Mouse (Mus musculus): Measurements from ENCODE around the gene Steap4. TPM values are rescaled to one million over a fixed set of nuclear protein-coding genes. Genes with fewer than 3 reads are reported as not detected.
"Not testable (repeated sequence)": the region's sequence is repeated elsewhere in the genome, so short reads cannot be mapped to it uniquely, and the experiment has no call there.

Gene Steap4
- polyA plus RNA-seq, 1 experiment from 2014 or later: 1.5 TPM

DNA sequence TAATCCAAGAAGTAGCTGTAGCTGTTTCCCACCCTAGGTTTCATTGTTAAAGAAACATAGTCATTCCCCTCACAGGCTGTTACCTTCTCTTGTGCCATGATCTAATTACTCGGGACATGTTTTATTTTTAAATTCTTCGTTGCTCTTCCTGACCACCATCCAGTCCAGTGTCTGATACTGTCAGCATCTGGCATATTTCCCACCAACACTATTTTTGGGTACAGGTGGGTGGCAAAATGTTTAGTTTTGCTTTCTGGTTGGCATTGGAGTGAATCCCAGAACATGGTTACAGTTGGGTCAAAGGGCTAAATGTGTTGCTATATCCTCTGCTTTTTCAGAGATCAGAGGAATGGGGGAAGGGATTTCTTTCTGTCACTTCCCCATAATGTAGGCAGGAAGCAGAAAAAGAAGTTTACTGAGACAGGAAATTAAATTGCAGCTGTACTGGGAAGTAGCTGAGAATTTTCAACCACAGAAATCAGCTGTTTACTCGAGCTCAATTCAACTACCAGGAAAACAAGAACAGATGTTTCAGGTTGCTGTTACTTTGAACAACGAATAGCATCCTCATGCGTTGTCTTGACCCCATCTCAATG lies 4.8 kb upstream of the Steap4 start:
- no peaks in the 10 kb centered on the region for H3K36me3 ChIP-seq
- no peak overlapping the region for H3K4me3 ChIP-seq (replicated peaks)
- no peak overlapping the region for H3K9ac ChIP-seq
- H3K9me3 ChIP-seq: no peaks in the 10 kb centered on the region
- no peaks in the 10 kb centered on the region for H3K27me3 ChIP-seq (replicated peaks)
- H3K4me1 ChIP-seq (replicated peaks): peaks cover 5% of the 10 kb centered on the region; the same call in 1 of the 2 replicates
- WGBS: 70% methylated on average over 5 of the region's 5 CpGs
- H3K4me2 ChIP-seq (replicated peaks): no peak overlapping the region
- no peak overlapping the region for H3K27ac ChIP-seq
- no peak for ATAC-seq

DNA sequence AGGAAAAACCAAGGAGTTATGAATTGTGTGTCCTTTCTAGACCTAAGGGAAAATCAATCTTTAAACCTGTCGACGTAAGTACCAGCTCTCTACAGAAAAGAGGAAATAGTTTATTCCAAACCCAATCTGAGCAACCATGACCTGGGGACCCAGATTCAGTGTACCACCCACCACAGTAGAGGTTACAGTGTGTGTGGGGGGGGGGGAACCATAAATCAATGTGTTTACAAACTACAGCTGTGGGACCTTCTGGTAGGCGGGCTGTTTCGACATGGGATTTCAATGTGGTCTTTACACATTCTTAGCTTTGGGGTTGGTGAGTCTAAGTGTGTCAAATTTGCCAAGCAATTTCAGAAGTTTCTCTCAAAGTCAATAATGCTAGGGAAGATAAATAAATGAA lies 2.2 kb upstream of the Steap4 start:
- Histone ChIP-seq H3K9me3 (no peaks in the 10 kb centered on the region), H3K4me1 (replicated peaks) (peaks cover 7% of the 10 kb centered on the region; the same call in 1 of the 2 replicates), H3K36me3 (no peaks in the 10 kb centered on the region), H3K4me2 (replicated peaks) (no peak overlapping the region), H3K9ac (no peak overlapping the region), H3K4me3 (replicated peaks) (no peak overlapping the region), H3K27ac (no peak overlapping the region), H3K27me3 (replicated peaks) (no peaks in the 10 kb centered on the region)
- WGBS: 60% methylated on average over 4 of the region's 4 CpGs
- no peak for ATAC-seq

DNA sequence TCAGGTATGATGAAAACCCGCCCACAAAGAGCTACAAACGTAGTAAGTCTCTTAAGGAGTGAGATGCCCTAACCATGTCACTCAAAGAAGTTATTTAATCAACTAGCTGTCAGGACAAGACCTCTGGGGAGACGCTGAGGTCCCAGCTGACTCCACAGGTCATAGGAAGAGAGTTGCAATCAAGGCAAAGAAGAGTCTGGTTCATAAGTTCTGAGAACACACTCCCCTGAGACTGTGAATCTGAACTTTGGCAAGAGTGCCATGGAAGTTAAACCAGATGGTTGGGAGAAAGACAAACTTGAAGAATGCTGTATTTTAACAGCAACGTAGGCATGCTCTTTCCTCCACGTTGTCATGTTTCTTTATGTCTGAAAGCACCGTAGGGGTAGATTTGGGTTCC lies 971 bp upstream of the Steap4 start:
- Histone ChIP-seq H3K4me1 (replicated peaks) (peaks cover 7% of the 10 kb centered on the region; the same call in 1 of the 2 replicates), H3K27me3 (replicated peaks) (no peaks in the 10 kb centered on the region), H3K36me3 (no peaks in the 10 kb centered on the region), H3K9me3 (no peaks in the 10 kb centered on the region), H3K27ac (no peak overlapping the region), H3K4me2 (replicated peaks) (no peak overlapping the region), H3K9ac (no peak overlapping the region), H3K4me3 (replicated peaks) (no peak overlapping the region)
- WGBS: 86% methylated on average over 6 of the region's 6 CpGs
- ATAC-seq: no peak

DNA sequence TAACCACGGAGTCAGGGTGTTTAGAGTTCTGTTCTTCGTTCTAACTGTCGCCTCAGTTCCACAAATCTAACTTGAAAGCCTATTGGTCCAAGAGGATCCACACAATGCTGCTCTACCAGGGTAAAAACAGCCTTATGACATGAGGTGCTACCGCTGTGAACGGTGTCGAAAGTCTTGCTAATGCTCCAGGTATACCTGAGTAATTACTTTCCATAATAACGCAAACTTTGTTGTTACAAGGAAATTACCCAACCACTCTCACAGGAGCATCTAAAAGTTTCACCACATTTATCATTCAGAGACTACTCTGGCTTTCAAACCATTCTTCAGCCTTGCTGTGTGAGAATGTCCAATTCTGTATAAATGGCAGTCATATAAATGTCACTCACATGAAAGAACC lies 856 bp downstream of the Steap4 start:
- Histone ChIP-seq H3K9me3 (no peaks in the 10 kb centered on the region), H3K4me3 (replicated peaks) (no peak overlapping the region), H3K27ac (no peak overlapping the region), H3K9ac (no peak overlapping the region), H3K27me3 (replicated peaks) (no peaks in the 10 kb centered on the region), H3K4me2 (replicated peaks) (no peak overlapping the region), H3K4me1 (replicated peaks) (peaks cover 7% of the 10 kb centered on the region; the same call in 1 of the 2 replicates), H3K36me3 (no peaks in the 10 kb centered on the region)
- no peak for ATAC-seq
- 75% methylated on average over 7 of the region's 7 CpGs for WGBS

DNA sequence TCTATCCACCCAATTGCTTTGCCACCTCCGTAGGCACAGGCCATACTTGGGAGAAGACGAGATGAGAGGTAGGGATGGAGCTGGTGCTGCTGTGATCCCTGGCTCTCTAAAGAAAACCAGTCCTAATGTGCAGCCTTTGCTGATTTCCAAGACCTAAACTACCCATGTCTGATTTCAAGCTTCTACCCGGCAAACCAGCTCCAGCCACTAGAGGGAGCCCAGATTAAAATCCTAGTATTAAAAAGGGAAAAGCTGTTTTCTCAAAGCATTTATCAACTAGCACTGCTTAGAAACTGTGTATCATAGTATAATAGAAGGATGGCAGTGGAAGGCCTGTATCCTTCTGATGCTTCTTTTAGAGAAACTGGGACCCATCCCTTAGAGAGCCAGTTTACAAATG lies 5.0 kb downstream of the Steap4 start:
- no peaks in the 10 kb centered on the region for H3K27me3 ChIP-seq (replicated peaks)
- H3K9me3 ChIP-seq: no peaks in the 10 kb centered on the region
- H3K4me3 ChIP-seq (replicated peaks): no peak overlapping the region
- H3K36me3 ChIP-seq: no peaks in the 10 kb centered on the region
- H3K9ac ChIP-seq: no peak overlapping the region
- H3K4me2 ChIP-seq (replicated peaks): no peak overlapping the region
- no peak for ATAC-seq
- 42% methylated on average over 3 of the region's 3 CpGs for WGBS
- H3K27ac ChIP-seq: no peak overlapping the region
- peaks cover 4% of the 10 kb centered on the region; the same call in 1 of the 2 replicates for H3K4me1 ChIP-seq (replicated peaks)

DNA sequence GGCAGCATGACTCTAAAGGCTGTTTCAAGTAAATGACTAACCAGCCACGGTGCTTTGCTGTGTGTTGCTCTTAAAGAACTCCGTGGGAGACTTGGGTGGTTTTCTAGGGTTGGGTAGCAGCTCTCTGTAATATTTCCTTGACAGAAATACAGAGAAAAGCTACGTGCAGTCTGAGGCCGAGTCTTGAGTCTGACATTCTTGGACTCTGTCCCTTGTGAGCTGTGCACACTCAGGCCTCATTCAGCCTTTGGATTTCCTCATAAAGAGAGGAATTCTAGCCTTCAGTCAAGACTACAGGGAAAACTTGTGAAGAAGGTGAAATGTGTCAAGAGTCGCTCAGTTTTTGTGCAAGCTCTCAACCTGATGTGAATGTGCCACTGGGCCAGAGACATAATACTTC lies 7.9 kb downstream of the Steap4 start:
- 74% methylated on average over 5 of the region's 5 CpGs for WGBS
- no peak overlapping the region for H3K4me2 ChIP-seq (replicated peaks)
- no peaks in the 10 kb centered on the region for H3K36me3 ChIP-seq
- no peaks in the 10 kb centered on the region for H3K27me3 ChIP-seq (replicated peaks)
- H3K4me1 ChIP-seq (replicated peaks): no peaks in the 10 kb centered on the region
- no peak overlapping the region for H3K4me3 ChIP-seq (replicated peaks)
- no peak overlapping the region for H3K9ac ChIP-seq
- ATAC-seq: peak; percentile 88
- H3K27ac ChIP-seq: no peak overlapping the region
- no peaks in the 10 kb centered on the region for H3K9me3 ChIP-seq

DNA sequence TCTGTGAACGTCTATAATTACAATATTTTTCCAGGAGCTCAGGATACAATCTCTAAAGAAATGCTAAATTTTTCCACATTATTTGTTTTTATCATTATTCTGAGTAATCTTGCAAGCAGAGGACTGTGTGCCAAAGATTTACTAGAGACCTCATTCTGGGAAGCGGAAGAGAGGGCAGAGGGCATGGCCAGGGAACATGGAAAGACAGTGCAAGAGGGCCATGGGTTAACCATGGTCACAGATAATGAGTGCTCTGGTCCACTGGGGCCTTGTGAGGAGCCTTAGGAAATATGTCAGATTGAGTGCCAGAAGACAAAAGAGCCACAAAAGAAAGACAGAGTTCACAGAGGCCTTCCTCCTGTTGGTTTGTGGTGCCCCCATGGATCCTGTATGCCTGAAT lies 12.0 kb downstream of the Steap4 start:
- H3K36me3 ChIP-seq: no peaks in the 10 kb centered on the region
- no peaks in the 10 kb centered on the region for H3K4me1 ChIP-seq (replicated peaks)
- H3K9me3 ChIP-seq: no peaks in the 10 kb centered on the region
- H3K27me3 ChIP-seq (replicated peaks): no peaks in the 10 kb centered on the region
- H3K4me3 ChIP-seq (replicated peaks): no peak overlapping the region
- WGBS: 74% methylated on average over 2 of the region's 2 CpGs
- no peak overlapping the region for H3K4me2 ChIP-seq (replicated peaks)
- ATAC-seq: no peak
- no peak overlapping the region for H3K9ac ChIP-seq
- H3K27ac ChIP-seq: no peak overlapping the region

DNA sequence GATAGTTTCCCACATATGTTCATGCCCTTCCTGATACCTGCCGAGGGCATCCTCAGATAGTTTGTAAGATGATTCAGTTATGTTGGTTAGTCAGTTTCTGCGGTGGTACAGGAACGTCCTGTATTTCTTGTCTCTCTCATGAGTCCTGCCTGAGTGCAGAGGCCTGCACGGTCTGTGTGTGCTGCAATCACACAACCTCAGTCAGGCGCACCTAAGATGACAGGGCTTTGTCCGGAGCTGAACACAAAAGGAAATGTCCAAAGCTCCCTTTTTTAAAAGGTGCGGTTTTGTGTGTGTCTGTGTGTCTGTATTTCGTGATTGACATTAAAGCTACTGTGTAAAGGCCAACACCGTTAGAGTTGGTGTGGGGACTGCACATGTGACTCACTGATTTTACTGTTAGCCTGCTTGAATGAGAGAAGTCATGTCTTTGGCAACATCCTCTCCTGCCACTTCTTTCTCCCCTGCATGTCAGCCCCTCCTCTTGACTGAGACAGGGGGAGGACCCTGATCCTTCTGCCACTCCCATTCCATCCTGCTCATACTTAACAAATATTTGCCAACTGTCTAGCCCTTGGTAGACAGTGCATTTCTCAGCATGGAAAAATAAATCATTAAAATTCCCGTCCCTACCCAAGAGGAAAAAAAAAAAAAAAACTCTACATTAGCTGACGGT lies 14.4 kb downstream of the Steap4 start:
- Histone ChIP-seq H3K4me2 (replicated peaks) (no peak overlapping the region), H3K27ac (no peak overlapping the region), H3K4me3 (replicated peaks) (no peak overlapping the region), H3K36me3 (no peaks in the 10 kb centered on the region), H3K9me3 (no peaks in the 10 kb centered on the region), H3K4me1 (replicated peaks) (no peaks in the 10 kb centered on the region), H3K27me3 (replicated peaks) (no peaks in the 10 kb centered on the region), H3K9ac (no peak overlapping the region)
- 80% methylated on average over 11 of the region's 11 CpGs for WGBS
- ATAC-seq: peak; percentile 53

DNA sequence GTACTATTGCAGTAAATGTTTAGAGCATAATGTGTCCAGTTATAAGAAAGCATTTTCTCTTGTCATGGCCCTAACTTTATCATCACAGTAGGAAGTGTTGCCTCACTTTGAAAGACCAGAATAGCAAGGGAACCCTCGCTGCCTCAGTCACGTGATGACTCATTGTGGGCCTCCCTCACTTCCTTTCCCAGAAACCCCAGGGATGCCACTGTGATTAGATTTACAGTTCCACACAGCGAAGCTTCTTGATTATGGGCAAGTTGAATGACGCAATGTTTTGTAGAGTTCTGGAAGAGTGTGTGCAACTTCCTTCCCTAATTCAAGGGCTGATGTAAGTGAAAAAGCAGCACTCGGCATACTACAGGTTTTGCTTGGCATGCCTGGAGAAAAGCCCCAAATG lies 20.3 kb downstream of the Steap4 start:
- no peak overlapping the region for H3K4me2 ChIP-seq (replicated peaks)
- H3K9ac ChIP-seq: no peak overlapping the region
- H3K4me1 ChIP-seq (replicated peaks): no peaks in the 10 kb centered on the region
- no peak overlapping the region for H3K27ac ChIP-seq
- no peak overlapping the region for H3K4me3 ChIP-seq (replicated peaks)
- H3K36me3 ChIP-seq: no peaks in the 10 kb centered on the region
- no peak for ATAC-seq
- H3K9me3 ChIP-seq: no peaks in the 10 kb centered on the region
- 71% methylated on average over 5 of the region's 5 CpGs for WGBS
- H3K27me3 ChIP-seq (replicated peaks): no peaks in the 10 kb centered on the region

DNA sequence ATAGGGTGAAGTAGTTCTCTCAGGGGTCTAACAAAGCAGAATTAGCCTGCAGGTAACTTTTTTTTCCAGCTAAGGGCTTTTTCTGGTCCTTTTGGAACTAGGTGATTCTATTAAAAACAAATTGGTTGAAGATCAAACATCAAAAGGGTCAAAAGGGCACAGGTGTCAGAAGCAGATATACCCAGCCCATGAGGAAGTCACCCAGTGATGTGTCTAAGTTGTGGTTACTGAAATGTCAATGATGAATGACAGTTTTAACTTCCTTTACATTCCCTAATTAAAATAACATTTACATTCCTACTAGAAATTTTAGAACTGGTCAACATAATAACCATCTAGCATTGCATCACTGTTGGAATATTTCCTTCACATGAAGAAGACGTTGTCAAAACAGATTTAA lies 27.7 kb downstream of the Steap4 start:
- no peaks in the 10 kb centered on the region for H3K9me3 ChIP-seq
- H3K27me3 ChIP-seq (replicated peaks): no peaks in the 10 kb centered on the region
- no peaks in the 10 kb centered on the region for H3K4me1 ChIP-seq (replicated peaks)
- H3K4me2 ChIP-seq (replicated peaks): no peak overlapping the region
- no peak overlapping the region for H3K27ac ChIP-seq
- 77% methylated on average over 1 of the region's 1 CpGs for WGBS
- H3K9ac ChIP-seq: no peak overlapping the region
- ATAC-seq: no peak
- no peaks in the 10 kb centered on the region for H3K36me3 ChIP-seq
- no peak overlapping the region for H3K4me3 ChIP-seq (replicated peaks)

DNA sequence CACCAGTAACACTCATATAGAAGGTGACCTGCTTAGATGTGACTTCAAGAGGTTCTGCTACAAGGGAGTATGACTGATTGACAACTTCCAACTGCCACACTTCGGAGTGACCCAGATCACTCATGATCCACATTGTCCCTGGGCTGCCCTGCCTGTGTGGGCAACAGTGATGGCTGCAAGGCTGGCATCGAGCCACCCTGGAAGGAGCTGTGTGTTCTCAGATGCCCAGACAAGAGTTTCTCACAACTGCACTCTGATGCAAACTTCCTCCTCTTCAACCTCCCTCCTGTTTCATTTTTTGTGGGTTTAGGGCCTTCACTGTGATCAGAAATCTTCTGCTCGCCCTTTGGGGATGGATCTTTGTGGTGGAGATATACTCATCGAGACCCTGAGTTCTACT lies 28.2 kb downstream of the Steap4 start:
- Histone ChIP-seq H3K27me3 (replicated peaks) (no peaks in the 10 kb centered on the region), H3K9ac (no peak overlapping the region), H3K27ac (no peak overlapping the region), H3K36me3 (no peaks in the 10 kb centered on the region), H3K4me2 (replicated peaks) (no peak overlapping the region), H3K9me3 (no peaks in the 10 kb centered on the region), H3K4me1 (replicated peaks) (no peaks in the 10 kb centered on the region), H3K4me3 (replicated peaks) (no peak overlapping the region)
- WGBS: 87% methylated on average over 4 of the region's 4 CpGs
- ATAC-seq: no peak

DNA sequence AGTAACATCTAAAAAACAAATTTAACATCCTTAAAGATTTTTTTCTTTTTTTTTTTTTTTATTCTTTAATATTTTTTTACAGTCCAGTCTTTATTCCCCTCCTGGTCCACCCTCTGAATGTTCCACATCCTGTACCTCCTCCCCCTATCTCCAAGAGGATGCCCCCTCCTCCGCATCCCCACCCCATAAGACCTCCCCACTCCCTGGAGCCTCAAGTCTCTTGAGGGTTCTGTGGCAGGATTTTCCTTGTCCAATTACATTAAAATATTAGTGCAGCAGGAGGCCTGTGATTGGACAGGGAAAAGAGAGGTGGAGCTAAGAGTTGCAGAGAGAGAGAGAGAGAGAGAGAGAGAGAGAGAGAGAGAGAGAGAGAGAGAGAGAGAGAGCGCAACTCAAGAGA lies 31.4 kb downstream of the Steap4 start:
- H3K36me3 ChIP-seq; H3K9me3 ChIP-seq; H3K4me2 ChIP-seq (replicated peaks); H3K4me3 ChIP-seq (replicated peaks); H3K4me1 ChIP-seq (replicated peaks); ATAC-seq; H3K9ac ChIP-seq; H3K27me3 ChIP-seq (replicated peaks); H3K27ac ChIP-seq: not testable (repeated sequence)
- WGBS: 73% methylated on average over 2 of the region's 2 CpGs

DNA sequence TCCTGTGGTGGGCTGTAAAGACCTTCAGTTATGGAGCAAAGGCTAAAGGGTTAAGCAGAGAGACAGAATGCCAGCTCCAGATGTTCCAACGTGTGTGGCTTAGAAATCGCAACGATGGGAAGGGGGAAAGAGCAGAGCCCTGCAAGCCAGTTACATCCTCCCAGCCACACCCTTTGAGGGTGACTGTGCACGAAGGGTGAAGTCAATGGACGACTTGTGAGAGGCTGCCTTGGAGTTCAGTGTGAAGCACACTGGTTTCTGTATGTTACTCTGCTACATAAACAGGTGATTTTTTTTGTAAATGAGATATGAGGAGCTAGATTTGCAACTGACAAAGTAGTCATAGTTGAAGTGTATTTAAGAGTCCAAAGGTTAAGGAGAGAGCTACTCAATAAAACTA lies 33.5 kb downstream of the Steap4 start:
- peak; percentile 75 for ATAC-seq
- Histone ChIP-seq H3K27ac (no peak overlapping the region), H3K36me3 (no peaks in the 10 kb centered on the region), H3K4me3 (replicated peaks) (no peak overlapping the region), H3K27me3 (replicated peaks) (no peaks in the 10 kb centered on the region), H3K4me1 (replicated peaks) (no peaks in the 10 kb centered on the region), H3K9me3 (no peaks in the 10 kb centered on the region), H3K4me2 (replicated peaks) (no peak overlapping the region), H3K9ac (no peak overlapping the region)
- 22% methylated on average over 5 of the region's 5 CpGs for whole genome bisulfite sequencing

Data from intestine, embryonic 15.5 days (tissue).